8 mouse cellular contexts compared by ENCODE assay signal in the genomic region with DNA sequence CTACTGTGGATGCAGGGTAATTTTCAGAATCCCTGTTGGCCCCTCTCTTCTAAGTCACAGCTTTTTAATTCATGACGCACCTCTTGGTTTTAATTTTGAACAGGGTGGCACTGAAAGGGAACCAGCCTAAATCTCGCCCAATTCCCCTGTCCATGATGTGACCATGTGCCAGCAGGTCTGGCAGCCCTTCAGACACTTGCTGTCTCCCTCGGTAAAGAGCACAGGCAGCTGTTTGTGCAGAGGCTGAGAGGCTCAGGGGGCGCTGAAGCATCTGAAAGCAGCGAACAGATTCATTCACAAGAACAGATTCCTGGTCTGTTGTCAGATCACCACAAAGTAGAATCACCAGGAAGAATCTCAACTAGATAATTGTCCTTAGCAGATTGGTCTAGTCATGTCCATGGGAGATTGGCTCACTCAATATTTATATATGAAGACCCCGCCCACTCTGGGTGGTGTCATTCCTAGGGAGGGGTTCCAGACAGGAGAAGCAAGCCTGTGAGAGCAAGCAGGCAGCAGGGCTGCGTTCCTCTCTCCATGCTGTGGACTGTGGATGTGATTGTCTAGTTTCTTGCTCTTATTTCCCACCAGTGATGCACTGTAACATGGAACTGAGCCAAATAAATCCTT.
DNase-seq lines count a peak whose midpoint lies in the region; ATAC-seq and TF ChIP-seq lines count a peak whose summit lies in the region.

No protein-coding gene starts in this region.

- H3K27me3 ChIP-seq in heart, embryonic 15.5 days, result no peaks in the 10 kb centered on the region
- no peaks in the 10 kb centered on the region for H3K27me3 ChIP-seq in C2C12 (ENCODE audit: control insufficient read depth, insufficient read depth, insufficient read length)
- no peaks in the 10 kb centered on the region for H3K27me3 ChIP-seq in intestine, embryonic 16.5 days (replicated peaks; ENCODE audit: control insufficient read depth, insufficient read depth, low read length)

- ATAC-seq in heart, embryonic 15.5 days (replicated peaks; ENCODE audit: insufficient number of reproducible peaks, insufficient read depth, low FRiP score, low read depth), result no peak
- peak; percentile 73; the same call in 1 of the 2 replicates for ATAC-seq in intestine, embryonic 16.5 days
- no peak for ATAC-seq in activated CD4-positive, CD25-positive, alpha-beta regulatory T cell, adult 4 months

- no peak overlapping the region for H3K4me3 ChIP-seq in heart, embryonic 15.5 days
- H3K4me3 ChIP-seq in C2C12 (ENCODE audit: insufficient read depth, poor library complexity, severe bottlenecking), result no peak overlapping the region
- H3K4me3 ChIP-seq in intestine, embryonic 16.5 days (ENCODE audit: low read length), result no peak overlapping the region

- no peaks in the 10 kb centered on the region for H3K79me3 ChIP-seq in C2C12 (ENCODE audit: low read depth)

- H3ac ChIP-seq in C2C12 (ENCODE audit: control insufficient read depth, insufficient read length, low read depth), result no peak overlapping the region

- H3K9me3 ChIP-seq in heart, embryonic 15.5 days (replicated peaks), result no peaks in the 10 kb centered on the region
- no peaks in the 10 kb centered on the region for H3K9me3 ChIP-seq in intestine, embryonic 16.5 days (ENCODE audit: control insufficient read depth, low read length)

- H3K36me3 ChIP-seq in heart, embryonic 15.5 days, result no peaks in the 10 kb centered on the region
- no peaks in the 10 kb centered on the region for H3K36me3 ChIP-seq in C2C12 (ENCODE audit: control insufficient read depth, insufficient read depth)
- no peaks in the 10 kb centered on the region for H3K36me3 ChIP-seq in intestine, embryonic 16.5 days (ENCODE audit: control insufficient read depth, insufficient read depth, low read length)

- DNase-seq in heart, adult 9 months (ENCODE audit: low spot score in 2 of 2), result no peak
- DNase-seq in brain, adult 2 months (ENCODE audit: low read depth, low spot score), result peak; percentile 68
- DNase-seq in ovary, postnatal 36 days (ENCODE audit: low spot score), result no peak
- no peak for DNase-seq in cerebellum, adult 18-20 months

- no peak overlapping the region for H3K27ac ChIP-seq in heart, embryonic 15.5 days
- no peak overlapping the region for H3K27ac ChIP-seq in intestine, embryonic 16.5 days (ENCODE audit: low read length)

- TF ChIP-seq CTCF in C2C12 (IDR thresholded peaks at IDR 0.05; ENCODE audit: control insufficient read depth, insufficient read depth, insufficient read length), result no peak

- H3K4me1 ChIP-seq in heart, embryonic 15.5 days (replicated peaks), result peaks cover 21% of the 10 kb centered on the region
- H3K4me1 ChIP-seq in intestine, embryonic 16.5 days (ENCODE audit: control insufficient read depth, insufficient read depth, low read length), result no peaks in the 10 kb centered on the region; the same call in 1 of the 2 replicates

- no peaks in the 10 kb centered on the region for H3K79me2 ChIP-seq in C2C12 (ENCODE audit: control insufficient read depth, insufficient read depth)

- H3K4me2 ChIP-seq in heart, embryonic 15.5 days, result peak overlapping the region; percentile 19
- H3K4me2 ChIP-seq in intestine, embryonic 16.5 days (ENCODE audit: low read depth, low read length), result no peak overlapping the region

- no peak overlapping the region for H3K9ac ChIP-seq in heart, embryonic 15.5 days
- H3K9ac ChIP-seq in intestine, embryonic 16.5 days (ENCODE audit: low read depth, low read length), result no peak overlapping the region

- 42% methylated on average over 7 of the region's 7 CpGs for WGBS in heart, embryonic 15.5 days
- WGBS in intestine, embryonic 16.5 days, result 44% methylated on average over 7 of the region's 7 CpGs

TF ChIP-seq in C2C12, 6 proteins besides CTCF, POLR2A, EP300 and RAD21:
- TF ChIP-seq MYOD1 (IDR thresholded peaks at IDR 0.05; ENCODE audit: control insufficient read depth, insufficient read length, low read depth), result peak; percentile 19
- TF ChIP-seq FOSL1 (IDR thresholded peaks at IDR 0.05; ENCODE audit: insufficient read depth, low read length, poor library complexity, severe bottlenecking), result no peak
